Mouse (Mus musculus) ES-Bruce4 (cell line): ENCODE results near the gene Apoa5.

Source experiments
- CTCF ChIP-seq: IDR thresholded peaks from one replicate; pipeline ENCODE4 v1.8.1; 2011; ENCODE audit warnings: low read depth, low read length
- EP300 ChIP-seq: IDR thresholded peaks from 2 replicates; pipeline ENCODE4 v1.6.1; 2011; ENCODE audit warnings: low read depth, low read length; ENCODE audit not compliant: insufficient read depth
- POLR2A ChIP-seq: IDR thresholded peaks from one replicate; pipeline ENCODE4 v1.8.1; 2011; ENCODE audit warnings: low read length; ENCODE audit not compliant: insufficient read depth

DNA sequence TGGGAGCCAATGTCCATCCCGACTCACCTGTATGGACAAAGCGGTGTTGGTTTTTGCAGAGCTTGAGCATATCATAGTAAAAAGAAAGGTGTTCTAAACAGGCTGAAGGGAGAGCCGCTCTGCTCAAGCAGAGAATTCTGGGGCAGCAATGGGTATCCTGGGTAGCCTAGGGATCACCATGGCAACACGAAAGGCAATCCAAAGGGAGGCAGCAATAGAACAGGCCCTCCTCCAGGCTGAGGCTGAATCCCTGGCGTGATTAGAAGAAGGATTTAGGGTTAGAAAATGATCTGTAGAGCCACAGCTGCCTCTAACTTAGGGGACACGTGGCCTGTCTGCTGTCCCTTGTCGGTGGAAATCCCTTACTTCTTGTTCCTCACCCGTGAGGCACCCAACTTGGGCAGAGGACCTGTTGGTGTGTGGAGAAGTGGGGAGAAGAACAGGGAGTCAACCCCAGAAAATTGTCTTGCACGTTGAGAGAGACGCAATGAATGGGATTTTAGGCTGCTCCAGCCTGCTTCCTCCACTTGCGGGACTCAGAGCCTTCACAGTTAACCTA lies 47.5 kb downstream of the Apoa5 start:
- TF ChIP-seq EP300 (no peak), CTCF (no peak), POLR2A (no peak)
